Mouse (Mus musculus): Measurements from ENCODE around the gene Drd4. TPM values are rescaled to one million over a fixed set of nuclear protein-coding genes. Genes with fewer than 3 reads are reported as not detected.

The Drd4 gene
- polyA plus RNA-seq, 1 experiment: 0.04 TPM

GRCm38 (mm10) chr7:141314416-141314815 is 22.6 kb downstream of the Drd4 start:
- H3K27me3 ChIP-seq (replicated peaks): no peaks in the 10 kb centered on the region
- no peaks in the 10 kb centered on the region for H3K9me3 ChIP-seq
- TF ChIP-seq FLI1 (IDR thresholded peaks at IDR 0.05; ENCODE audit: low read length) (no peak), GATA1 (IDR thresholded peaks at IDR 0.05; ENCODE audit: borderline replicate concordance, low read length) (no peak)
- H3K4me1 ChIP-seq: peaks cover 11% of the 10 kb centered on the region
- H3K36me3 ChIP-seq (replicated peaks; ENCODE audit: low read length): peaks cover 97% of the 10 kb centered on the region
- no peak overlapping the region for H3K4me3 ChIP-seq (replicated peaks)

DNA sequence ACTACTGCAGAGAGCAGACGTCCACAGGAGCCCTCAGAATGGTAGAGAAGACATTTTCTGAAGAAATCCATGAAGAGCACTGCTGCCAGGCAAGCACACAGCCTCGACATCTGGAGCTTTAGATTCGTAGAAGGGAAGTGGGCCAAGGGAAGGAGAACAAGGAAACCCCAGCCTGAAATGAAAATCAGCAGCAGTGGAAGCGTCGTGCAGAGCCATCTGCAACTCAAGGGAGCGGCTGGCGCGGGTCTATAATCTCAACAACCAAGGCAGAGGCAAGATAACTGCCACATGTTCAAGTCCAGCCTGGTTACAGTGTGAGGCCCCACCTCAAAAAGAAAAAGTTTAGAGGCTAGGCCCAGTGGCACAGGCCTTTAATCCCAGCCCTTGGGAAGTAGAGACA is 23.3 kb downstream of the Drd4 start:
- TF ChIP-seq FLI1 (IDR thresholded peaks at IDR 0.05; ENCODE audit: low read length) (no peak), GATA1 (IDR thresholded peaks at IDR 0.05; ENCODE audit: borderline replicate concordance, low read length) (no peak)
- H3K9me3 ChIP-seq: no peaks in the 10 kb centered on the region
- H3K4me1 ChIP-seq: peaks cover 11% of the 10 kb centered on the region
- H3K36me3 ChIP-seq (replicated peaks; ENCODE audit: low read length): peaks cover 97% of the 10 kb centered on the region
- no peak overlapping the region for H3K4me3 ChIP-seq (replicated peaks)
- H3K27me3 ChIP-seq (replicated peaks): no peaks in the 10 kb centered on the region

DNA sequence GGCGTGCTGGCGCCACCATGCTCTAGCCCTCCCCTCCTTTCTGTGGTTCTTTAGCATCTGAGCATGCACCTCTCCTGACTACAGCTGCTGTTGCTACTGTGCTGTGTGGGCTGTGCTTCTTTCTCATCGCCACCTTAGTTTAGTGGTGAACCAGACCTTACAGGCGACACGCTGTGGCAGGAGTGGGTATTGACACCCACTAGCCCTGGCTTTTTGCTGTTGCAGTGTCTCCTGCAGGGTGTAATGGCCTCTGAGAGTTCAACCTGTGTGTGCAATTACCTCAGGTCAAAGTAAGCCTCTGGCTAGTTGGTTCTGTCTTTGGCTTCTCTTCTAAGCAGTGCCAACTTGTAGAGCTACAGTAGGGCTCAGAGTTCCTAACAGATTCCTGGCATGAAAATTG is 24.2 kb downstream of the Drd4 start:
- peaks cover 8% of the 10 kb centered on the region for H3K4me1 ChIP-seq
- H3K27me3 ChIP-seq (replicated peaks): no peaks in the 10 kb centered on the region
- no peaks in the 10 kb centered on the region for H3K9me3 ChIP-seq
- peaks cover 97% of the 10 kb centered on the region for H3K36me3 ChIP-seq (replicated peaks; ENCODE audit: low read length)
- no peak overlapping the region for H3K4me3 ChIP-seq (replicated peaks)
- TF ChIP-seq FLI1 (IDR thresholded peaks at IDR 0.05; ENCODE audit: low read length) (no peak), GATA1 (IDR thresholded peaks at IDR 0.05; ENCODE audit: borderline replicate concordance, low read length) (no peak)

DNA sequence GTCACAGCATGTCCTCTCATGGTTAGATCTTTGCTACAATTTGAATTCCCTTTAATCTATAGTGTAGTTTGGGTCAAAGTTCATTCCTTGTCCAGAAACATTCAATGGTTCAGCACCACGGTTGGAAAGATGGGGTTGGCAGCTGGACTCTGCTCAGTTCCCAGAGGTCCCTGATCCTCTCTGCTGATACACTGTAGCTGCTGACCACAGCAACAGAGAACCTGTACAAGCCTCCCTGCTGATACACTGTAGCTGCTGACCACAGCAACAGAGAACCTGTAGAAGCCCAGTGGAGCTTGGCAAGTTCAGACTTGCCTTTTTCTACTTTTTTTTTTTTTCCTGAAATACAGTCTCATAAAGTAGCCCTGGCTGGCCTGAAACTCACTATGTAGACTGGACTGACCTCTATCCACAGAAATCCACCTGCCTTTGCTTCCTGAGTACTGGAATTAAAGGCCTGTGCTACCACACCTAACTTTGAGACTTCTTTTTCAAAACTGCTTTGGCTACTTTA is 25.9 kb downstream of the Drd4 start:
- no peaks in the 10 kb centered on the region for H3K9me3 ChIP-seq
- peaks cover 97% of the 10 kb centered on the region for H3K36me3 ChIP-seq (replicated peaks; ENCODE audit: low read length)
- no peaks in the 10 kb centered on the region for H3K27me3 ChIP-seq (replicated peaks)
- no peak for TF ChIP-seq GATA1 (IDR thresholded peaks at IDR 0.05; ENCODE audit: borderline replicate concordance, low read length)
- TF ChIP-seq FLI1 (IDR thresholded peaks at IDR 0.05; ENCODE audit: low read length): no peak
- H3K4me1 ChIP-seq: peaks cover 7% of the 10 kb centered on the region
- H3K4me3 ChIP-seq (replicated peaks): no peak overlapping the region

DNA sequence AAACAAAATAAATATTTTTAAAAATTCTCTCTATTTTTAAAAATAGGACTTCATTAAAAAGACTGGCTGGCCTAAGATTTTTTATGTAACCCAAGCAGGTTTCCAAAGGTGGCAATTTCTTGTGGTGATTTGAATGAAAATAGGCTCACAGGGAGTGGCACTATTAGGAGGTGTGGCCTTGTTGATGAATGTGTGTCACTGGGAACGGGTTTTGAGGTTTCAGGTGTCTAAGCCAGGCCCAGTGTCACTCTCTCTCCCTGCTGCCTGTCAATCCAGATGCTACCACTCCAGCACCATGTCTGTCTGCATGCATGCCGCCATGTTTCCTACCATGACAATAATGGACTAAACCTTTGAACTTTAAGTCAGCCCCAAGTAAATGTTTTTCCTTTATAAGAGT is 27.6 kb downstream of the Drd4 start:
- TF ChIP-seq GATA1 (IDR thresholded peaks at IDR 0.05; ENCODE audit: borderline replicate concordance, low read length) (no peak), FLI1 (IDR thresholded peaks at IDR 0.05; ENCODE audit: low read length) (no peak)
- Histone ChIP-seq H3K4me1 (peaks cover 18% of the 10 kb centered on the region), H3K36me3 (replicated peaks; ENCODE audit: low read length) (peaks cover 98% of the 10 kb centered on the region), H3K9me3 (no peaks in the 10 kb centered on the region), H3K4me3 (replicated peaks) (no peak overlapping the region), H3K27me3 (replicated peaks) (no peaks in the 10 kb centered on the region)

DNA sequence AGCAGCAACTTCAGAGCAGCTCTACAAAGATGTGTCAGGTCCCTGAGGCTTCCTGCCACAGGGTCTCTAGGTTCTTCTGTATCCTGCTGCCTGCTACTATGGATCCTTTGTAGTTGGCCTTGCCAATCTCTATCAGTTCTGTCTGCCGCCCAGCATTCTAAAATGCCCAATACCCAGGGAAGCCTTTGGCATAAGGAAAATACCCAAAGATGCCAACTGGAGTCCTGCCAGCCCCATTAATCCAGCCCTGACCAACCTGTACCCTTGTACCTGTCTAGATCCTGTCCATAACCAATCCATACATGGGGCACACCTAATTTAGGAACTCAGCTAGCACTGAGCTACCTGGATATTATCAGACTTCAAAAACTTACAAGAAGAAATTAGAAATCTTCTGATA is 32.9 kb downstream of the Drd4 start:
- no peak for TF ChIP-seq GATA1 (IDR thresholded peaks at IDR 0.05; ENCODE audit: borderline replicate concordance, low read length)
- no peak for TF ChIP-seq FLI1 (IDR thresholded peaks at IDR 0.05; ENCODE audit: low read length)
- H3K4me1 ChIP-seq: peaks cover 53% of the 10 kb centered on the region
- peaks cover 4% of the 10 kb centered on the region for H3K27me3 ChIP-seq (replicated peaks)
- H3K9me3 ChIP-seq: no peaks in the 10 kb centered on the region
- H3K36me3 ChIP-seq (replicated peaks; ENCODE audit: low read length): peaks cover 51% of the 10 kb centered on the region
- no peak overlapping the region for H3K4me3 ChIP-seq (replicated peaks)

- Histone ChIP-seq H3K36me3 (replicated peaks; ENCODE audit: low read length) (peaks cover 30% of the 10 kb centered on the region), H3K4me1 (peaks cover 54% of the 10 kb centered on the region), H3K4me3 (replicated peaks) (peak overlapping the region; percentile 97), H3K27me3 (replicated peaks) (peaks cover 4% of the 10 kb centered on the region), H3K9me3 (no peaks in the 10 kb centered on the region)
- TF ChIP-seq FLI1 (IDR thresholded peaks at IDR 0.05; ENCODE audit: low read length) (no peak), GATA1 (IDR thresholded peaks at IDR 0.05; ENCODE audit: borderline replicate concordance, low read length) (no peak)
Measured at GRCm38 (mm10) chr7:141326546-141327446, 35.0 kb downstream of the Drd4 start.

GRCm38 (mm10) chr7:141327469-141328372 is 35.9 kb downstream of the Drd4 start, which contains the start of the genes Deaf1 and Tmem80:
Gene Deaf1 (minus strand): TSS chr7:141327690.
Gene Tmem80 (plus strand): TSS chr7:141327739.
- Histone ChIP-seq H3K4me1 (peaks cover 47% of the 10 kb centered on the region), H3K4me3 (replicated peaks) (peak within 1 kb of the TSS; percentile 97), H3K27me3 (replicated peaks) (peaks cover 4% of the 10 kb centered on the region), H3K36me3 (replicated peaks; ENCODE audit: low read length) (peaks cover 28% of the 10 kb centered on the region), H3K9me3 (no peaks in the 10 kb centered on the region)
- TF ChIP-seq GATA1 (IDR thresholded peaks at IDR 0.05; ENCODE audit: borderline replicate concordance, low read length): no peak
- TF ChIP-seq FLI1 (IDR thresholded peaks at IDR 0.05; ENCODE audit: low read length): no peak

GRCm38 (mm10) chr7:141328373-141328990 is 36.7 kb downstream of the Drd4 start:
- H3K27me3 ChIP-seq (replicated peaks): peaks cover 4% of the 10 kb centered on the region
- no peak for TF ChIP-seq FLI1 (IDR thresholded peaks at IDR 0.05; ENCODE audit: low read length)
- TF ChIP-seq GATA1 (IDR thresholded peaks at IDR 0.05; ENCODE audit: borderline replicate concordance, low read length): no peak
- peaks cover 40% of the 10 kb centered on the region for H3K4me1 ChIP-seq
- no peaks in the 10 kb centered on the region for H3K9me3 ChIP-seq
- peak overlapping the region; percentile 97 for H3K4me3 ChIP-seq (replicated peaks)
- H3K36me3 ChIP-seq (replicated peaks; ENCODE audit: low read length): peaks cover 28% of the 10 kb centered on the region
